Mouse (Mus musculus) hindbrain, postnatal 0 days (tissue): ENCODE measurements around the gene Gnb2. TPM values are rescaled to one million over a fixed set of nuclear protein-coding genes. Genes with fewer than 3 reads are reported as not detected.

ENCODE experiments used
- ATAC-seq: fragments of 200-750 bp; cut with Nextera tagmentation; 2 replicates; pipeline ENCODE4 v1.8.0; 2017; ENCODE audit warnings: mild to moderate bottlenecking, moderate TSS enrichment, moderate library complexity
- DNase-seq: peaks from one replicate; pipeline ENCODE4 v3.0.0-alpha.2; 2015; ENCODE audit warnings: low spot score
- H3K27ac ChIP-seq: fragments of 300-500 bp; sonication (generic); 2 replicates; pipeline ENCODE4 v1.5.1; 2014; ENCODE audit warnings: mild to moderate bottlenecking
- H3K27me3 ChIP-seq: fragments of 300-500 bp; sonication (generic); 2 replicates; pipeline ENCODE4 v1.6.1; 2014; ENCODE audit warnings: low read length, mixed read lengths; ENCODE audit not compliant: insufficient read depth
- H3K36me3 ChIP-seq: fragments of 300-500 bp; sonication (generic); 2 replicates; pipeline ENCODE4 v1.6.1; 2014; ENCODE audit warnings: low read length, mixed read lengths; ENCODE audit not compliant: insufficient read depth
- H3K4me1 ChIP-seq: fragments of 300-500 bp; sonication (generic); 2 replicates; pipeline ENCODE4 v1.6.1; 2014; ENCODE audit warnings: antibody characterized with exemption, low read length, mixed read lengths; ENCODE audit not compliant: insufficient read depth
- H3K4me2 ChIP-seq: fragments of 300-500 bp; sonication (generic); 2 replicates; pipeline ENCODE4 v1.6.1; 2014; ENCODE audit warnings: low read depth, mild to moderate bottlenecking, low read length, moderate library complexity, mixed read lengths
- H3K4me3 ChIP-seq: fragments of 300-500 bp; sonication (generic); 2 replicates; pipeline ENCODE4 v1.5.1; 2014; ENCODE audit warnings: low read length
- H3K9ac ChIP-seq: fragments of 300-500 bp; sonication (generic); replicated peaks from 2 replicates; pipeline ENCODE4 v1.6.1; 2014; ENCODE audit warnings: mild to moderate bottlenecking, low read length, moderate library complexity, mixed read lengths
- H3K9me3 ChIP-seq: fragments of 300-500 bp; sonication (generic); 2 replicates; pipeline ENCODE4 v1.6.1; 2016; ENCODE audit warnings: low read length, mixed read lengths
- CTCF ChIP-seq: IDR thresholded peaks from 2 replicates; pipeline ENCODE4 v1.5.1; 2016; ENCODE audit warnings: antibody characterized with exemption, control low read depth, low read depth
- WGBS: fragments of 180-500 bp; shearing (Covaris S2); extraction: QIAGEN DNeasy Blood & Tissue Kit; methylation state at CpG from one replicate; pipeline ENCODE4 v1.1.7; 2014; 5-methylcytosine and 5-hydroxymethylcytosine counted together
- microRNA-seq, 2 experiments: library from miRNA; unstranded; fragments of <30 nt; microRNA quantifications; one replicate each; pipeline ENCODE4; 2016
- polyA plus RNA-seq: library from polyadenylated mRNA; unstranded; fragments of >200 nt; fragmentation: Nextera tagmentation; extraction: Ambion mirVana; gene quantifications from 2 replicates; pipeline ENCODE4 v1.2.1, GENCODE M21; 2015
- total RNA-seq: library from RNA; depleted of rRNA; stranded (reverse); fragments of >200 nt; gene quantifications from 2 replicates; pipeline ENCODE4 v1.2.3, GENCODE M21; 2014; rRNA removed

Gnb2 gene
- total and polyA plus RNA-seq, 2 experiments from 2014 or later, result 592 to 1,251 TPM

DNA sequence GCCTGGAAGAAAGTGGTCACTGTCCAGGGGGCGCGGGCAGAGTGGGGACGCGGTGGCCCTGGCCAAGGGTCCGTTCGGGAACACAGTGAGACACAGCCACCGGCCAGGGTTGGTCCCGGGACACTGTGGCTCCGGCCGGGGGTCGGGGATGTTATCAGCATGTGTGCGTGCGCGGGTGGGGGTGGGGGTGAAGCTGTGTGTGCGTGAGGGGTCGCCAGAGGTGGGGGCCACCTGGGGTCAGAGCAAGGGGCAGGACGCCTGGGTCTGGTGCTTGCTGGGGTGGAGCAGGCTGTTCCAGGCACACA, 47.5 kb downstream of the Gnb2 start:
- peak overlapping the region; percentile 32 for H3K4me2 ChIP-seq
- no peak overlapping the region for H3K27ac ChIP-seq
- 2% methylated on average over 17 of the region's 17 CpGs for WGBS
- no peaks in the 10 kb centered on the region for H3K9me3 ChIP-seq
- TF ChIP-seq CTCF, result no peak
- peaks cover 7% of the 10 kb centered on the region; the same call in 1 of the 2 replicates for H3K27me3 ChIP-seq
- no peaks in the 10 kb centered on the region; the same call in 1 of the 2 replicates for H3K4me1 ChIP-seq
- no peak for ATAC-seq
- 0 out of 2 replicates have a peak overlapping the region, but pooled peaks have one; percentile 21 for H3K9ac ChIP-seq
- no peak for DNase-seq
- H3K36me3 ChIP-seq, result no peaks in the 10 kb centered on the region
- H3K4me3 ChIP-seq, result peak overlapping the region; percentile 9

DNA sequence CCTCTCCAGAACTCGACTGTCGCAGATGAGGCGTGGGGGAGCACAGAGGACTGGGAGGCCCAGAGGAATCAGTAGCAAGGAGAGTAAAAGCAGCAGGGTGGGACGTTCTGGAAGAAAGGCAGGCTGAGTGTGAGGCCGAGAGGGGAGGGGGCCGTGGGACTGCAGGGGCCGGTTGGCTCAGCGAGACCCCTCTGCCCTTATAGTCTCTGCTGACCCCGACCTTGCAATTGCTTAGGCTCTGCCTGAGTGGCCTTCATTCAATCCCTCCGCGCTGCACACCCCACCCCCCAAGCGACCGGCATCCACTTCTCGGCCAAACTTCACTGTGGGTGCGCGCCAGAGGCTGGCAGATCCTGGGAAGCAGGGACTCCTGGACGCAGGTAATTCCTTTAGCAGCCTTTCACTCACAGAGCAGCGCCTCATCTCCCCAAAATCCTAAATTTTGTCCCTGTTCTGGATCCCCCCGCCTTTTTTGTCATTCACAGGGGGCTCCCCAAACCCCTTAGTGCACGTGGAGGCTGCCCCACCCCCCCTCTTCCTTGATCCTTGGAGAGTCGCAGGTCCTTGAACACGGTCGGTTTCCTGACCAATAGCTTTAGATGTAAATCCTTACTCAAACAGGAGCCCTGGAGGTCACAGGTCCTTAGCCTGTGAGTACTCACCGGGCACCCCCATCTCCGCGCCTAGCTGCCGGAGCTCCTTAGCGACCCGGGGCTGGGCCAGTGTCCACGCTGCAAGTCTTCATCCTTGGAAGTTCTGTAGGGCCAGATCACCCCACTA, 48.0 kb downstream of the Gnb2 start:
- H3K27me3 ChIP-seq, result peaks cover 7% of the 10 kb centered on the region; the same call in 1 of the 2 replicates
- H3K9ac ChIP-seq, result 0 out of 2 replicates have a peak overlapping the region, but pooled peaks have one; percentile 21
- TF ChIP-seq CTCF, result no peak
- no peaks in the 10 kb centered on the region; the same call in 1 of the 2 replicates for H3K4me1 ChIP-seq
- no peak overlapping the region for H3K27ac ChIP-seq
- peak overlapping the region; percentile 9 for H3K4me3 ChIP-seq
- H3K9me3 ChIP-seq, result no peaks in the 10 kb centered on the region
- H3K36me3 ChIP-seq, result no peaks in the 10 kb centered on the region
- no peak for DNase-seq
- ATAC-seq, result no peak
- peak overlapping the region; percentile 32 for H3K4me2 ChIP-seq
- WGBS, result 8% methylated on average over 30 of the region's 30 CpGs

DNA sequence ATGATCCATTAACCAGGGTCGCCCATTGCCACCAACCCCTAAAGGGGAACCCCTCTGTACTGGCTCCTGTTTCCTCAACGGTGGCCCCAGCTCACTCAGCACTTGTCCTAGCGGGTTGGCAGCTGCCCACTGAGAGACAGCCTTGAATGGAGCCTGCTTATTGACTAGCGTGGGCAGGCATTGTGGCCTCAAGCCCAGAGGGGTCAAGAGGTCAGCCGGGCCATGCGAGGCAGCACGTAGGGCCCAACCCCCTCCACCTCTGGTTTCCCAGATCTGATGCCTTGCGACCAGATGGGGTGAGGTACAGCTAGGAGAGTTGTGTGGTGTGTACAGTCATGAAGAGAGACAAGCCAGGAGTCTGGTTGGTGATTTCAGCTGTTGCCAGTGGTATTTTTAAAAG, 51.4 kb downstream of the Gnb2 start:
- DNase-seq (peak; percentile 16), ATAC-seq (no peak)
- no peak overlapping the region for H3K27ac ChIP-seq
- TF ChIP-seq CTCF, result no peak
- 11% methylated on average over 8 of the region's 8 CpGs for WGBS
- no peak overlapping the region for H3K4me3 ChIP-seq
- no peak overlapping the region for H3K4me2 ChIP-seq
- H3K36me3 ChIP-seq, result no peaks in the 10 kb centered on the region
- H3K27me3 ChIP-seq, result peaks cover 7% of the 10 kb centered on the region; the same call in 1 of the 2 replicates
- no peaks in the 10 kb centered on the region; the same call in 1 of the 2 replicates for H3K4me1 ChIP-seq
- no peak overlapping the region for H3K9ac ChIP-seq
- no peaks in the 10 kb centered on the region for H3K9me3 ChIP-seq

DNA sequence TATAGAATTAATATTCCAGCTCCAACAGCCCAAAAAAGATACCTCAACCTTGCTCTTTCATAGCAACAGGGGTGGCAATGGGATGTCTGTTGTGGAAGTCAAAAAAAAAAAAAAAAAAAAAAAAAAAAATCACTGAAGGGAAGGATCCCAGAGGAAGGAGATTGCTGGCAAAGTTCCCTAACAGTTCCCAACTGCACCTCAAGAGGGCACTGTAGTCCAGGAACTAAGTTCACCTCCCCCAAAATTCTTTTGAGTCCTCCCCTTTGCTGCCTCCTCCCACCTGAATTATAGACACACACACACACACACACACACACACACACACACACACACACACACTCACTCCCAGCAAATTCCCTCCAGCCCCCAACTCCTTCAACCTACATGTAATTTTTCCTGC, 52.2 kb downstream of the Gnb2 start:
- Histone ChIP-seq H3K36me3 (no peaks in the 10 kb centered on the region), H3K9me3 (no peaks in the 10 kb centered on the region)
- TF ChIP-seq CTCF, result peak; percentile 82

More for the DNA sequence above, 52.2 kb downstream of the Gnb2 start:
- no peaks in the 10 kb centered on the region; the same call in 1 of the 2 replicates for H3K4me1 ChIP-seq
- H3K27ac ChIP-seq, result no peak overlapping the region
- peaks cover 7% of the 10 kb centered on the region; the same call in 1 of the 2 replicates for H3K27me3 ChIP-seq
- H3K4me2 ChIP-seq, result no peak overlapping the region
- DNase-seq, result peak; percentile 91
- no peak overlapping the region for H3K9ac ChIP-seq
- no peak overlapping the region for H3K4me3 ChIP-seq
- ATAC-seq, result no peak

Small RNA genes lying within 50 kb of the gene (microRNA-seq; reads per million reads assigned to microRNA genes)
- 1.8 to 3.2 reads per million in 2 experiments for gene Mir6418

Other genes starting within 250 kb of the Gnb2 start
- 210 and 219 TPM in 2 replicates for gene Ache, start 246.0 kb downstream of the Gnb2 start, total RNA-seq
- 151 and 157 TPM in 2 replicates for gene Ache, start 246.0 kb downstream of the Gnb2 start, polyA plus RNA-seq
- gene Ufsp1, start 238.9 kb downstream of the Gnb2 start, total RNA-seq, result 35.5 TPM in 2 replicates
- 32.1 and 33.3 TPM in 2 replicates for gene Ufsp1, start 238.9 kb downstream of the Gnb2 start, polyA plus RNA-seq
- gene Srrt, start 225.8 kb downstream of the Gnb2 start, total RNA-seq, result 82.9 and 98.9 TPM in 2 replicates
- gene Srrt, start 225.8 kb downstream of the Gnb2 start, polyA plus RNA-seq, result 55.5 and 57.0 TPM in 2 replicates
- gene Trip6, start 219.1 kb downstream of the Gnb2 start, total RNA-seq, result 14.3 and 15.0 TPM in 2 replicates
- gene Trip6, start 219.1 kb downstream of the Gnb2 start, polyA plus RNA-seq, result 13.9 and 15.5 TPM in 2 replicates
- 32.6 and 41.3 TPM in 2 replicates for gene Slc12a9, start 199.9 kb downstream of the Gnb2 start, total RNA-seq
- 27.3 and 27.6 TPM in 2 replicates for gene Slc12a9, start 199.9 kb downstream of the Gnb2 start, polyA plus RNA-seq
- 18.3 and 18.9 TPM in 2 replicates for gene Ephb4, start 183.4 kb downstream of the Gnb2 start, total RNA-seq
- gene Ephb4, start 183.4 kb downstream of the Gnb2 start, polyA plus RNA-seq, result 4.8 and 5.5 TPM in 2 replicates
- gene Zan, start 56.4 kb downstream of the Gnb2 start, total RNA-seq, result 0.43 and 1.6 TPM in 2 replicates
- gene Zan, start 56.4 kb downstream of the Gnb2 start, polyA plus RNA-seq, result 0.15 and 0.25 TPM in 2 replicates
- gene Pop7, start 31.0 kb downstream of the Gnb2 start, total RNA-seq, result 62.1 and 83.5 TPM in 2 replicates
- gene Pop7, start 31.0 kb downstream of the Gnb2 start, polyA plus RNA-seq, result 82.2 and 85.3 TPM in 2 replicates
- 20.3 and 21.4 TPM in 2 replicates for gene Gigyf1, start 15.0 kb downstream of the Gnb2 start, total RNA-seq
- gene Gigyf1, start 15.0 kb downstream of the Gnb2 start, polyA plus RNA-seq, result 15.1 and 16.2 TPM in 2 replicates
- gene Epo, start 268 bp downstream of the Gnb2 start, total RNA-seq, result not detected in 2 replicates
- not detected in 2 replicates for gene Epo, start 268 bp downstream of the Gnb2 start, polyA plus RNA-seq
- gene Actl6b, start 20.0 kb upstream of the Gnb2 start, total RNA-seq, result 192 and 253 TPM in 2 replicates
- 204 and 207 TPM in 2 replicates for gene Actl6b, start 20.0 kb upstream of the Gnb2 start, polyA plus RNA-seq
- 11.1 and 24.2 TPM in 2 replicates for gene Tfr2, start 36.3 kb upstream of the Gnb2 start, total RNA-seq
- gene Tfr2, start 36.3 kb upstream of the Gnb2 start, polyA plus RNA-seq, result 13.5 and 13.7 TPM in 2 replicates
- 10.9 and 13.3 TPM in 2 replicates for gene Mospd3, start 67.5 kb upstream of the Gnb2 start, total RNA-seq
- gene Mospd3, start 67.5 kb upstream of the Gnb2 start, polyA plus RNA-seq, result 57.3 and 66.7 TPM in 2 replicates
- 22.3 and 26.2 TPM in 2 replicates for gene Pcolce, start 80.3 kb upstream of the Gnb2 start, total RNA-seq
- 21.5 and 22.0 TPM in 2 replicates for gene Pcolce, start 80.3 kb upstream of the Gnb2 start, polyA plus RNA-seq
- gene Fbxo24, start 95.5 kb upstream of the Gnb2 start, total RNA-seq, result 0.25 and 0.26 TPM in 2 replicates
- 0.18 TPM in 1 of 2 replicates, not detected in the other for gene Fbxo24, start 95.5 kb upstream of the Gnb2 start, polyA plus RNA-seq
- 9.6 and 10.4 TPM in 2 replicates for gene Lrch4, start 95.6 kb upstream of the Gnb2 start, total RNA-seq
- gene Lrch4, start 95.6 kb upstream of the Gnb2 start, polyA plus RNA-seq, result 12.3 and 14.6 TPM in 2 replicates
- gene Gm20605, start 95.7 kb upstream of the Gnb2 start, total RNA-seq, result 3.4 and 4.1 TPM in 2 replicates
- 4.1 and 5.3 TPM in 2 replicates for gene Gm20605, start 95.7 kb upstream of the Gnb2 start, polyA plus RNA-seq
- 0.97 and 5.2 TPM in 2 replicates for gene Sap25, start 107.8 kb upstream of the Gnb2 start, total RNA-seq
- gene Sap25, start 107.8 kb upstream of the Gnb2 start, polyA plus RNA-seq, result 2.9 and 3.7 TPM in 2 replicates
- 0.40 and 1.4 TPM in 2 replicates for gene Irs3, start 112.2 kb upstream of the Gnb2 start, total RNA-seq
- gene Irs3, start 112.2 kb upstream of the Gnb2 start, polyA plus RNA-seq, result 0.36 and 0.39 TPM in 2 replicates
- 18.7 and 27.0 TPM in 2 replicates for gene Agfg2, start 151.2 kb upstream of the Gnb2 start, total RNA-seq
- gene Agfg2, start 151.2 kb upstream of the Gnb2 start, polyA plus RNA-seq, result 16.4 and 17.5 TPM in 2 replicates
- gene Nyap1, start 208.1 kb upstream of the Gnb2 start, total RNA-seq, result 192 and 215 TPM in 2 replicates
- gene Nyap1, start 208.1 kb upstream of the Gnb2 start, polyA plus RNA-seq, result 30.0 and 33.2 TPM in 2 replicates
- gene Tsc22d4, start 212.2 kb upstream of the Gnb2 start, total RNA-seq, result 383 and 444 TPM in 2 replicates
- 251 and 270 TPM in 2 replicates for gene Tsc22d4, start 212.2 kb upstream of the Gnb2 start, polyA plus RNA-seq
- 52.8 and 67.0 TPM in 2 replicates for gene Ppp1r35, start 245.3 kb upstream of the Gnb2 start, total RNA-seq
- 35.5 and 37.1 TPM in 2 replicates for gene Ppp1r35, start 245.3 kb upstream of the Gnb2 start, polyA plus RNA-seq